Mouse (Mus musculus): Measurements from ENCODE around the gene Plekha7. TPM values are rescaled to one million over a fixed set of nuclear protein-coding genes. Genes with fewer than 3 reads are reported as not detected.
A peak's percentile ranks its signal among the peaks of the same experiment; 100 is the strongest.

Gene Plekha7
- total RNA-seq, 2 experiments from 2014 or later = 3.9 to 5.6 TPM

DNA sequence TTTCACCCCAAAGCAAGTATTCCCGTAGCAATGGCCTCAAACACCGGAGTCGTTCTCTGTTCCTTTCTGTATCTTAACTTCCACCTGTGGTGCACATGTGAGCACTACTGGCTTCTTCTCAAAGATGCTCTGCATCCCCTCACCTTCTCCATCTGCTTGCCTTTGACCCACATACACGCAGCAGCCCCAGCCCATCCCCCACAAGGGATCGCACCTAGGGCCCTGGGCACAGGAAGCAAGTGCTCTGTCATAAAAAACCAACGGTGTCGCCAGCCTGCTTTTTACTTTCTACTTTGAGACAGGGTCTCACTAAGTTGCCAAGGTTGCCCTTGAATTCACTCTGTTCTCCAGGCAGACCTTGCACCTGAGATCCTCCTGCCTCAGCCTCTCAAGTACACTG is 113.2 kb downstream of the Plekha7 start:
- intact Hi-C loops (cut with DNase I) = no loop called here
- DNase-seq = no peak

DNA sequence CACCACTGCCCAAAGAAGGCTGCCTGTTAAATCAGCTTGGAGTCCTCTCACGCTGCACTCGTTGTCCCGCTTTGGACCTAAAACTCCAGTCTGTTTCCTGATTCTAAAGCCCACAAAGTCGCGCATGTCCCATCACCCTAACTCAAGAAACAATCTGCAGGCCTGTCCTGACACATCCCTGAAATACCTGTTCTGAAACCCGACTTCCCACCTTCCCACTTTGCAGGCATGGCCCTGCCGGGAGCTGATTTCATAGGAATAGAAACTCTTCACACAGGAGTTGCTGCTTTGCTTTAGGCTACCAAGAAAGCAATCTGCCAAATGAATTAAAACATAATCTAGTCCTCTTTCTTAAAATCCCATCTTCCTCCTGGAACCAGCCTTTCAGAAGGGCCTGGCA is 115.2 kb downstream of the Plekha7 start:
- DNase-seq = no peak
- intact Hi-C loops (cut with DNase I) = no loop called here

DNA sequence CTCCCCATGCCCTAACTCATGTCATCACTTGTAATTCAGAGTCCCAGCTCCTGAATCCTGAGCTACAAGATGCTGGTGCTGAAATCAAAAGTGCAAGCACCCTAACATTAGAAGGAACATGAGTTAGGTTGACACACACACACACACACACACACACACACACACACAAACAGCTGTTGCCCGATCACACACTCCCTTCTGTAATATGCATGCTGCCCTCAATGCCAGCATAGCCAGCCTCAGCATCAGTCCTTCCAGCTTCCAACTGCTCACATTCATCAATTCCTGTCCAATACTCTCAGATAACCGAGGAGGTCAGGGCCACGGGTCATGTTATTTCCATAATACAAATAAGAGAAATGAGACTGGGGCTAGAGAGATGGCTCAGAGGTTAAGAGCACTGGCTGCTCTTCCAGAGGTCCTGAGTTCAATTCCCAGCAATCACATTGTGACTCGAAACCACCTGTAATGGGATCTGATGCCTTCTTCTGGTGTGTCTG is 116.0 kb downstream of the Plekha7 start:
- intact Hi-C loops (cut with DNase I) = no loop called here

DNA sequence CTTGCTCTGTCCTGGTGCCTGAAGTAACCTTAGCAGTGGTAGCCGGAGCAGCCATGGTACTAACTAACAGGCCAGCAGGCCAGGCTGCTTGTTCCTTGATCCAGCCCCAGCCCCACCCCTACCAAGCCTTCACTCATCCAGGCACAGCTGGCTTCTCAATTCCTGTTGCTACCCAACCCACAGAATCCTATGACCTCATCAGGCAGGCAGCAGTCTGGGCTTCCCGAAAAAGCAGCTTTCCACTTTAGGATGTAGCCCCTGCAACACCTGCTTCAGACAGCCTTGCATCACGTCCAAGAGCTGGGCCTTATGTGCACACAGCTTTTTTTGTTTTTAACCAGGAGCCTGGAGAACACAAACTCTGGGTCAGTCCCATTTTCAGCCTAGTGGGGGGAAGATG is 117.0 kb downstream of the Plekha7 start:
- intact Hi-C loops (cut with DNase I) = no loop called here
- no peak for DNase-seq

More for the DNA sequence above, 116.0 kb downstream of the Plekha7 start:
- no peak for DNase-seq

DNA sequence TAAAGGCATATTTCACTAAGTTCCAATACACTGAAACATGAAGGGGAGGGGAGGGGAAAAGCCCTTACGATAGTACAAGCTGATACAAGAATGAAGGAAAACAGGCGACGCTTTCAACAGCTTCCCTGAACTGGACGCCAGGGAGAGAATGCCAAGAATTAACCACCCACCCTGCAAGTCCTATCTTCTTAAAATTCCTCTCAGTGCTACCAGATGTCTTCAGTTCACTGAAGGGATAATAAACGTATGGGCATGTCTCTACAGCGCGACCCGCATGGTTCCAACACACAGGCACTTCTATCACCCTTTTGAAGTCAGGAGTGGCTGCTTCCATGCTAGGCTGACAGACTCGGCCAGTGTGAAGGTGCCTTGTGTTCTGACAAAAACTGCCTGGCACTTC is 118.5 kb downstream of the Plekha7 start:
- intact Hi-C loops (cut with DNase I) = no loop called here
- no peak for DNase-seq

DNA sequence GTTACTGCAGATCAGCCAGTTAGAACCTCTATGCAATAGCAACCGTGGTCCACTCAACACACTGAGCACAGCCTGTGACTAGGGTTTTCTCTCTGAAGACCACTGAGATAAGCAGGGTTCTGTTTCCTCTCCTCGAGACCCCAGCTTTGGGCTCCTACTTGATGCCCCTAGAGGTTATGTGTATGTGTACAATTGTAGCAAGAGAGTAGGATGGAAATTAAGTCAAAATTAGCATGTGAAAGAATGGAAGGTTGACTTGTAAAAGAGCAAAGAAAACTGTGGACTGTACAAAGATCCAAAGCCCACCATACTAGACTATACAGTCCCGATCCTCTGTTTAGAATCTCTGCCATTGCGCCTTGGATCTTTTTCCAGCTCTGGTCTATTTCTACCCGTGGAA is 119.8 kb downstream of the Plekha7 start:
- intact Hi-C loops (cut with DNase I) = no loop called here
- no peak for DNase-seq

DNA sequence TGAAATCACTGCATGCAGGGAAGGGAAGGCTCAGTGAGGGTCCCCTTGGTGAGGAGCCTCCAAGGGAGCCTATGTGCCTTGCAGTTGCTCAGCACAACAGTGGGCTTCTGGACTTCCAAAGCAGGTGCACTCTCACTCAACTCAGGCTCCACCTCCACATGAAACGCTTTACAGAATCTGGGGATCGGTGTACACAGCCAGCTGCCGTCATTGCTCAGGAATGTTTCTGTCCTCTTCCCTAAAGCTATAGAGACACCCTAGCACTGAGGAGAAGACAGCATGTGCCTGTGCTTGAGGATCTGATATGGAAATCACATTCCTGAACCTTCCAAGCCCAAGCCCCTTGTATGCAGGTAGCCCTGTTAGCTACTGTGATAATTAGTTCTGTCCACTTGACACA is 120.7 kb downstream of the Plekha7 start:
- DNase-seq = no peak
- intact Hi-C loops (cut with DNase I) = no loop called here

DNA sequence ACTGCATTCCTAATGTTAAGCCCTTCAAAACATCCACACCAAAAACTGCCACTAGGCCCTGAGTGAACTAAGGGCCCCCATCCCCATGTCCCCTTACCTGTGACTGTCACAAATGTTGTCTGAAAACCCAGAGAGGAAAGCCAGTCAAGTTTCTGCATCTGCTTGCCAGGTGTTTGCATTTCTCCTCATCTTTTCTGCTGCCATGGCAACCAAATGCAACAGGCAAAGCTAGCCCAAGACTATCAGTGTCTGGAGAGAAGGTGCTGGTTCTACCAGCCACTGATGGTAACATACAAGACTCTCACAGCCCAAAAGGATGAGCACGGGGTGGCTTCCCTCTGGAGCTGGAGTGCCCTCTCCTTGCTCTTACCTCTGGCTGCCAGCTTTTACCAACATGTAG is 121.3 kb downstream of the Plekha7 start:
- no peak for DNase-seq
- intact Hi-C loops (cut with DNase I) = no loop called here

DNA sequence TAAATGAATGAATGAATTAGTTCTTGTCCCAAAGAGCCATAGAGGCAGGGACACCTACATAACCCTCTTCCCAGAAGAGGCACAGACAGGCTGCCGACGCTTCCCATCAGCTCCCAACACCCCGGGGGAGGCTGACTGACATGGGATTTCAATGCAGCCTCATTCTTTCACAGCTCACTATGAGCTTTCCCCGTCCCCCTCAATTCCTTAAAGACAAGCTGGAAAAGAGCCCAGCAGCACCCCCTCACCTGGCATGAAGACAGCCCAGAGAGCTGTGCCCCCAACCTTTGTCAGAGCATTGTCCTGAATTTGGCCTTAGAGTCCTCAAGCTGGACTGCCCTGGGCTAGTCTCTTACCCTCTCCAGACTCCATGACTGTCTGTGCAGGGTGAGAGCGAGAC is 122.0 kb downstream of the Plekha7 start:
- no peak for DNase-seq
- intact Hi-C loops (cut with DNase I) = no loop called here

DNA sequence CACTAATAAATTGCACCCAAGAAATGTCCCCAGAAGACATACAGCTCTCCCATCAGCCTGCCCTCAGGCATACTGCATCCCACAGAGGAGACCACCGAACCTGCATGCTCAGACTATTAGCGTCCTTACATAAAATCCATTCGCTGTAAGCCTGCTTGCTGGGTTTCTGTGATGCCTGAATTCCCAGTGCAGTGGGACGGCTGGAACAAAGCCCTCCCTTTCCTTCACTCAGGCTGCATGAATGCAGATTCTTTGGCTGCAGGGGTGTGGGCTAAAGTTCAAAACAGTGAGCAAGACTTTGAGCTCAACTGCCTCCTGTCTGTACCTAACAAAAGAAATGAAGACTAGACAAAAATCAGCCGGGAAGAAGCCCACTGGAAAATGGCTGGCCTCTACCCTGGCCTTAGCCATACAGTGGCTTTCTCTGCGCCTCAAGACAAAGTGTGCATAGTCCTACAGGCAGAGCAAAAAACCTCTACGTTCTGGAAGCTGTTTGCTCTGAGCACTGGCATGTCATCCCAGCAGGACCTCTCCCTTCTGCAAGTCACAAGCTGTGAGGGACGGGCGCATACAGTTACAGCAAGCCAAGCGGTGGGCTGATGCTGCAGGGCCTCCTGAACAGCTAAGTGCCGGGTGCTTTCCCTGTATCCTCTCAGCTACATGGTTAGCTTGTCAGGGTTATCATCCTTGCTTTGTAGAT is 123.7 kb downstream of the Plekha7 start:
- intact Hi-C loops (cut with DNase I) = no loop called here
- DNase-seq = no peak

DNA sequence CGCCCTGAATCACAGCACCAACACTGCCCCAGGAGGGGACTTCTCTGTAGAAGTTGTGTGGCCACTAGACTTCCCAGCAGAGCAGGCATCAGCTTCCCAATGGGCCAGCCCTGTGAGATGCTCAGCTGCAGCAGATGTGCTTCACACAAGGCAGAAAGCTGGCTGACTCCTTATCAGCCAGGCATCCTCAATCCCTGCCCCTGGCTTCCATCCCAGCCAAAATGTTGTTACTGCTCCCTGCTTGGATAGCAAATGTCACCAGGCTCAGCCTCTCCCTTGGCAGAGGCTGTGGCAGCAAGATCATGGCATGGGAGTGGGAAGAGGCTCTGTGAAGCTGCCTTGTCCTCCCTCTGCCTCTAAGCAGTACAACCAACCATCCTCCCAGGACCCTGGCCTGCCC is 125.7 kb downstream of the Plekha7 start:
- intact Hi-C loops (cut with DNase I) = no loop called here
- no peak for DNase-seq

DNA sequence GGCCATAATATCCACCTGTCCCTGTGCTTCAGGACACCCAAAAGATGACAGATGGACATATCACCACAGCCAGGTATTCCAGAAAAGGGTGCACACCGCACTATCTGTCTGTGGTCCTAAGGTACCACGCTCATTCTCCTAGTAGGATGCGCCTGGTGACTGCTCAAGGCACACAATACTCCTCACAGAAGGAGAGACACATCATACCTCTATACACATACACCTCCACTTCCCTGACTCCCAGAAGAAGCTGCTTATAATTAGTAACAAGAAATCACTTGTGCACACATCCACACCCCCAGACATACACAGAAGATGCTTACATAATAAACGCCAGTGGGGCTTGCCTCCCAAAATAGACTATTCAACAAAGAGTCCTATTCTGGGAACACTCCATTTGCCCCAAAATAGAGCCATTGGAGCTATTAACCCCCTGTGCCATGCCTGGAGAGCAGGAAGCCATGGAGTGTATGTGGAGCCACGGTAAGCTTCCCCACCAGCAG is 126.7 kb downstream of the Plekha7 start:
- no peak for DNase-seq
- intact Hi-C loops (cut with DNase I) = no loop called here

DNA sequence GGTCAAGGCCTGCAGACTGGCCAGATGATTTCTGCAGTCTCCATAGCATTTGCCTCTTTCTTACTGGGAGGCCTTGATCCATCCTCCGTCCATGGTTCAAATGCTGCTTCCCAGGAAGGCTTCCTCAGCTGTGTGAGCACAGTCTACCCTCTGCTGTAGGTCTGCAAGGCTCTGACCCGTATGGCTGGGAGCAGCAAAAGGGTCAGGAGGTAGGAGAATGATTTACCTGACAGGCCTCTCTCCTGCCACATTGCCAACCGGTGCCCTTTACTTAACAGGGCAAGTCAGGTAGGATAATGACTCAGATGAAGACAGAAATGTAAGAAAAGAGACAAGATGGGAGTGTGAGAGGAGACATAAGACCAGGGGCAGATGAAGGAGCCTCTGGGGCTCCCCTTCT is 129.3 kb downstream of the Plekha7 start:
- intact Hi-C loops (cut with DNase I) = no loop called here
- DNase-seq = no peak

DNA sequence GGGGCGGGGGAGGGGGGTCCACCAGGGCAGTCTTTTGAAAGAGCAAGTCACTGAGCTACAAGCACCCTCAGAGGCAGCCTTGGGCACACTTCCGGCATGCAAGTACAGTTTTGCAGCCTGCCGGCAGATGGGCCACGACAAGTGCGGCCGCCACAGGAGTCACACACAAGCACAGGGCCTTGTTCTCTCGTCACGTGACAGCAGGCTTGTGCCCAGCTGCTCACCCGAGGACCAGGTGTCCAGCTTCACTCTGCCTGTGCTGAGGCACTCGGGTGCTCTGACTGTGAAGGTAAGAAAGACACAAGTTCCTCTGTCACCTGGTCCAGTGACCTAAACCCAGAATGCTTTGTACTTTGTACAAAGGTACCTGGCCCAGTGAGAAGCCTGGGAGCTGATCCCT is 135.4 kb downstream of the Plekha7 start:
- no peak for DNase-seq
- intact Hi-C loops (cut with DNase I) = no loop called here

DNA sequence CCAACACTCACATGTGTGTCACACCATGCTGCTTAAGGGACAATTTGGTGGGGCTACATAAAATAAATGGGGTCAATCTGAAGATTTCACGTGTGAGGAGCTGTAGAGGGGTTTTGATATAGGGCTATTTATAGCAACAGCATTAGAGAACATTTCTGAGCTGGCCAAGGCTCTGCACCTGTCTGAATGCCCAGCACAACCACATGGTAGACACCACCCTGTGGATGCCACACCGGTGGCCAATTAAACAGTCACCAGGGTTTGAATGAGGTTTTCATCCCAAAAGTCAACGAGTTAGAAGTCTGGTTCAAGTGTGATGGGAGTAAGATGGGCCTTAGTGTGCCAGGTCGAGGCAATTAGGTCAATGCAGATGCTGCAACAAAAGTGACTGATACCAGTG is 138.8 kb downstream of the Plekha7 start:
- intact Hi-C loops (cut with DNase I) = no loop called here
- no peak for DNase-seq

DNA sequence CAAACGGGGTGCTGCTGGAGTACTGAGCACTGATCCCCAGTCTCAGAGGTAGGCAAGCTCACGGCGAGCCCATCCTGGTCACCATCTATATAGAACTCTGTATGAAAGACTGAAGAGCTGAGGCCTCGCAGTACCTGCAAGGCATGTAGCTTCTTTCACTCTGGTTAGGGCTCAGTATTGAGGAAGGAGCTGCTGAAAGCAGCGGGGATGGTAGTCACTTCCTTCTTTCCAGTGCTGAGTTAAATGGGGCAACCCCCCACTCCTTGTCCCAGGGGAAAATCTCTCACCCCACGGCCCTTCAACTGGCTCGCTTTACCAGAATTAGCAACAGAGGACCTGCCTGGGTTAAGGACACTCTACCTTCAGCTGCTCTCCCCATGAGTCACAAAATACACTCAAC is 140.0 kb downstream of the Plekha7 start:
- intact Hi-C loops (cut with DNase I) = no loop called here
- DNase-seq = no peak

DNA sequence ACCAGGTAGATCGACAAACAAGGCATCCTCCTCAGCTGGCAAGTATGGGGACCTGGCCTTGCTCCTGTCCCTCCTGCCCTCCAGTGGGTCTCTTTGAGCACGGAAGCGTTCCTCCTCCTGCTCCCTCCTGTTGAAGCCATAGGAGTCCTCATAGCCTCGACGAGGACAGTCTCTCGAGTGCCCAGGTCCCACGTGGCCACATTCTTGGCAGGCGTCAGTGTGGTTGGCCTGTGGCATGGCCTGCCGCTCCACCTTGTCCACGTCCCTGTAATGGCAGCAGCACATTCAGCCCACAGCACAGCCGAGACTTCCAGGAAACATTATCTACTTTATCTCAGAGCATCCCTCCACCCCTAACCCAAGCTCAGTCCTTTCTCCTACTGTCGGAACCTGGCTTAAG is 143.9 kb downstream of the Plekha7 start:
- intact Hi-C loops (cut with DNase I) = loop anchor here (5.0 kb wide), 1 partner anchor 143 kb away; the partner anchor contains the start of gene Plekha7
- DNase-seq = no peak

DNA sequence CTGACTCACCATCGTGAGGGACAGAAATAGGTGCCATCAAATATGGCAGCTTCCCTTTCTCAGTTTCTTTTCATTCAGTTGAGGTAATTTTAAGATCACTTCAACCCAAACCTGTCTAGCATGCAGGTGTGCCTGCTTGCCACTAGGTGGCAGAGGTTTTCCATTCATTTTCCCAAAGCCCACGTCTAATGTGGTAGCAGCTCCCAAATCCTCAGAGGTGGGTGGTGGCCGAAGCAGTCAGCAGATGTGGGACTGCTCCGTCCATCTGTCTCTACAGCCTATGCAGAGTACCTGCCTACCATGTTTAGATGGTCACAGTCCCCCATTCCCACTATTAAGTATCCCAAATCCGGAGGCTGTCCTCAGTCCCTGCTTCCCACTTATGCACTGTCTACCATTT is 146.6 kb downstream of the Plekha7 start:
- DNase-seq = peak; percentile 31 to 41
- intact Hi-C loops (cut with DNase I) = loop anchor here (1.0 to 5.0 kb wide), 5 partner anchors 29 to 161 kb away; partner anchors contain the start of gene Plekha7

DNA sequence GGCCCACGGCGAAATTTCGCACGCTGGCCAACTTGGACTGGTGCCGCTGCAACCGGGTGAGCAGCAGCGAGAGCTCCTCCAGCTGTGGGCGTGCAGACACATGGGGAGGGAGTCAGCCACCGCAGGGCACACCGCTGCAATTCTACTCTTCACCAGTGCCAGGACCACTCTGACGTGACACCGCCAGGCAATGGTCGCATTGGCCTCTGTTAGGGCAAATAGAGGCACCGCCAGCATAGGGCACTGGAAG is 151.4 kb downstream of the Plekha7 start:
- intact Hi-C loops (cut with DNase I) = no loop called here
- peak in 1 of 2 experiments; percentile 19 for DNase-seq

DNA sequence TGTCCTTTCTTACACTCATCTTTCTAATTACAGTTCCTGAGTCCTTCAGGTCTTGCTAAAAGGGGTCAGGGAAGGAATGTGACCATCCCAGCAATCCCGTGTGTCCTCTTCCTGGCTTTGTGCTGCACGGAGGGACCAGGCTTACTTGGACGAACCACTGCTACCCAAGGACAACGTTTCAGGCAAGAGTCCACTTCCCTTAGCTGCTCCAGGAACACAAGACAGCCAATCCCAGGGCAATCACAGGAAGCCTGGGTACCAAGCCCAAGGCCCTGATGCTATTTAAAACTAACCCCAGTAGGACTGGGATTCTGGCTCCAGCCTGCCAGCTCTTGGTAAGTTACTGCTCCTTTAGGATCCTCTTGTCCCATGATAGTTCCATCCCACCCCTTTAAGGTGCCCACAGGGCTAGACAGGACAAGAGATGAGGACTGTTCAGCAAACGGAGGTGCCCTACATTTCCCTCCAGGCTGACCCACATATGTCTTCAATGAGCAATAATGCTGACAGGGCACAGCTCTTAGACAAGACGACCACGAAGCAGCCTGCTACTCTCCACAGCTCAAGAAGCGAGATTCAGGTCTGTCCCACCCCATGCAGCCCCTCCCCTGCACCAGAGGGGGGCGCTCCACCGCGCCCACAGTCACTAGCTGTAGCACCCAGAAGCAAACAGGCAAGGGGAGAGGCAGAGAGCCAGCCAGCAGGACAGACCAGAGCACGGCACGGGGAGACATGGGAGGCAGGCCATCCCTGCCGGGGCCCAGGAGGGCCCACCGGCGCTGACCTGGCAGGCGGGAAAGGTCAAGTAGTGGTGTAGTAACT is 151.9 kb downstream of the Plekha7 start:
- intact Hi-C loops (cut with DNase I) = no loop called here

DNA sequence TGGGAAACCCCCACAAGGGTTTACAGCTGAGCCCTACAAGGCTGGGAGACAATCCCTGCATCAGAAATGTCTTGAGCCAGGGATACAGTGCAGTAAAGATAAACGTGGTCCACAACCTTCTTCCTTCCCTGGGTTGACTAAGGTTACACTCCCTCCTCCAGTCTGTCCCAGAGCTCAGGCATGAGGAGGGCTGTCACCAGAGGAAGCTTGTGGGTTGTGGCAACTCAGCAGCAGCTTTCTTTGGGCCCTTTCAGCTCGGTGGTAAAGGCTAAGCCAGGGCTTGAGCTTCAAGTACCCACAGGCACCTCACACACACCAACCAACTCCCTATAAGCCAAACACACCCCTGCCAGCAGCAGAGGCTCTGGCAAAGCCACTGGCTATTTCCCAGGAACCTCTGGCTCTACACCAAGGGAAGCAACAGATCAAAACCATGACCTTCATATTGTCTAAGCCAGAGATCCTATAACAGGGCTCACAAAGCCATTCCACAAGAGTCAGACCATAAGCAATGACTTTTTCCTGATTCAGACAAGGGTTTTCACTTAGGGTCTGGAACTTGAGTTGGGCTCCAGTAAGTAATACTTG is 154.3 kb downstream of the Plekha7 start:
- intact Hi-C loops (cut with DNase I) = no loop called here
- DNase-seq = no peak

More for the DNA sequence above, 151.9 kb downstream of the Plekha7 start:
- no peak for DNase-seq

DNA sequence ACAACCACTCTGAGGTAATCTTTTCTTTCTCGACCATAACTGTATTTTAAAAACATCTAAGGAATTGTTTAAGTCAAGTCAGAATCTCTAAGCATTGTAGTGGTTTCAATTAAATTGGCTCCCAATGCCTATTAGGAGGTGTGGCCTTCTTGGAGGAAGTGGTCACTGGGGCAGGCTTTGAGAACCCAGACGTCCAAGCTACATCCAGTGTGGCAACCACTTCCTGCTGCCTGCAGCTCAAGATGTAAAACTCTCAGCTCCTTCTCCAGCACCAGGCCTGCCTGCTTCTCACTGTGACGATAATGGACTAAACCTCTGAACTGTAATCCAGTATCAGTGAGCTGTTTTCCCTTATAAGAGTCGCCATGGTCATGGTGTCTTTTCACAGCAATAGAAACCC is 158.6 kb downstream of the Plekha7 start:
- intact Hi-C loops (cut with DNase I) = no loop called here
- no peak for DNase-seq
